Mouse (Mus musculus): ENCODE data around the gene Ldhal6b.

Gene Ldhal6b

GRCm38 (mm10) chr17:5411205-5411604, 7.4 kb downstream of the Ldhal6b start:
- no peak for DNase-seq (ENCODE audit: extremely low spot score, low spot score)

GRCm38 (mm10) chr17:5410336-5410735, 8.2 kb downstream of the Ldhal6b start:
- no peak for DNase-seq (ENCODE audit: extremely low spot score, low spot score)

- no peak for DNase-seq (ENCODE audit: extremely low spot score, low spot score)
Measured at GRCm38 (mm10) chr17:5407030-5407429, 11.5 kb downstream of the Ldhal6b start.

- DNase-seq (ENCODE audit: extremely low spot score, low spot score), result no peak
Measured at GRCm38 (mm10) chr17:5406566-5406965, 12.0 kb downstream of the Ldhal6b start.

- no peak for DNase-seq (ENCODE audit: extremely low spot score, low spot score)
Measured at GRCm38 (mm10) chr17:5403885-5404284, 14.7 kb downstream of the Ldhal6b start.

- peak; percentile 83 for DNase-seq (ENCODE audit: extremely low spot score, low spot score)
Measured at GRCm38 (mm10) chr17:5402624-5403023, 15.9 kb downstream of the Ldhal6b start.

- peak; percentile 79 for DNase-seq (ENCODE audit: extremely low spot score, low spot score)
Measured at GRCm38 (mm10) chr17:5402069-5402468, 16.5 kb downstream of the Ldhal6b start.

- no peak for DNase-seq (ENCODE audit: extremely low spot score, low spot score)
Measured at GRCm38 (mm10) chr17:5401288-5401687, 17.3 kb downstream of the Ldhal6b start.

GRCm38 (mm10) chr17:5400435-5401090, 18.0 kb downstream of the Ldhal6b start:
- DNase-seq (ENCODE audit: extremely low spot score, low spot score), result no peak

GRCm38 (mm10) chr17:5397148-5398007, 21.2 kb downstream of the Ldhal6b start:
- DNase-seq (ENCODE audit: extremely low spot score, low spot score), result peak; percentile 95

GRCm38 (mm10) chr17:5396213-5396612, 22.4 kb downstream of the Ldhal6b start:
- no peak for DNase-seq (ENCODE audit: extremely low spot score, low spot score)

- no peak for DNase-seq (ENCODE audit: extremely low spot score, low spot score)
Measured at GRCm38 (mm10) chr17:5395454-5396205, 22.9 kb downstream of the Ldhal6b start.

GRCm38 (mm10) chr17:5390682-5391081, 27.9 kb downstream of the Ldhal6b start:
- DNase-seq (ENCODE audit: extremely low spot score, low spot score), result no peak

GRCm38 (mm10) chr17:5388351-5388750, 30.2 kb downstream of the Ldhal6b start:
- no peak for DNase-seq (ENCODE audit: extremely low spot score, low spot score)

GRCm38 (mm10) chr17:5386885-5387545, 31.6 kb downstream of the Ldhal6b start:
- DNase-seq (ENCODE audit: extremely low spot score, low spot score), result no peak

- DNase-seq (ENCODE audit: extremely low spot score, low spot score), result no peak
Measured at GRCm38 (mm10) chr17:5385694-5386093, 32.9 kb downstream of the Ldhal6b start.

- no peak for DNase-seq (ENCODE audit: extremely low spot score, low spot score)
Measured at GRCm38 (mm10) chr17:5377930-5378310, 40.6 kb downstream of the Ldhal6b start.

- no peak for DNase-seq (ENCODE audit: extremely low spot score, low spot score)
Measured at GRCm38 (mm10) chr17:5377151-5377929, 41.2 kb downstream of the Ldhal6b start.

- DNase-seq (ENCODE audit: extremely low spot score, low spot score), result no peak
Measured at GRCm38 (mm10) chr17:5372951-5373350, 45.6 kb downstream of the Ldhal6b start.

GRCm38 (mm10) chr17:5371521-5371920, 47.0 kb downstream of the Ldhal6b start:
- no peak for DNase-seq (ENCODE audit: extremely low spot score, low spot score)

- no peak for DNase-seq (ENCODE audit: extremely low spot score, low spot score)
Measured at GRCm38 (mm10) chr17:5371032-5371431, 47.5 kb downstream of the Ldhal6b start.
